Mouse (Mus musculus): ENCODE results near the gene Ankrd10.

The Ankrd10 gene

GRCm38 (mm10) chr8:11614126-11614835 is 21.3 kb downstream of the Ankrd10 start:
- in situ Hi-C loops (cut with MboI, MseI), result no loop called here

GRCm38 (mm10) chr8:11608848-11609247 is 26.7 kb downstream of the Ankrd10 start:
- in situ Hi-C loops (cut with MboI, MseI), result loop anchor here (5.0 kb wide), 1 partner anchor 687 kb away; no protein-coding TSS in a partner anchor

- in situ Hi-C loops (cut with MboI, MseI), result no loop called here
Measured at GRCm38 (mm10) chr8:11602006-11602680, 33.4 kb downstream of the Ankrd10 start.

GRCm38 (mm10) chr8:11600301-11600951 is 35.1 kb downstream of the Ankrd10 start:
- in situ Hi-C loops (cut with MboI, MseI), result no loop called here

GRCm38 (mm10) chr8:11593222-11593884 is 42.2 kb downstream of the Ankrd10 start:
- in situ Hi-C loops (cut with MboI, MseI), result no loop called here

- in situ Hi-C loops (cut with MboI, MseI), result no loop called here
Measured at GRCm38 (mm10) chr8:11592296-11592695, 43.3 kb downstream of the Ankrd10 start.

GRCm38 (mm10) chr8:11591837-11592236 is 43.7 kb downstream of the Ankrd10 start:
- in situ Hi-C loops (cut with MboI, MseI), result no loop called here

GRCm38 (mm10) chr8:11586374-11586745 is 49.2 kb downstream of the Ankrd10 start:
- in situ Hi-C loops (cut with MboI, MseI), result no loop called here

- in situ Hi-C loops (cut with MboI, MseI), result no loop called here
Measured at GRCm38 (mm10) chr8:11585513-11586373, 49.8 kb downstream of the Ankrd10 start.

GRCm38 (mm10) chr8:11575604-11576384 is 59.8 kb downstream of the Ankrd10 start:
- in situ Hi-C loops (cut with MboI, MseI), result no loop called here

- in situ Hi-C loops (cut with MboI, MseI), result loop anchor here (25.0 kb wide), 1 partner anchor 1613 kb away; no protein-coding TSS in a partner anchor
Measured at GRCm38 (mm10) chr8:11574911-11575603, 60.5 kb downstream of the Ankrd10 start.

GRCm38 (mm10) chr8:11572428-11572827 is 63.1 kb downstream of the Ankrd10 start:
- in situ Hi-C loops (cut with MboI, MseI), result loop anchor here (25.0 kb wide), 1 partner anchor 1610 kb away; no protein-coding TSS in a partner anchor

GRCm38 (mm10) chr8:11571950-11572349 is 63.6 kb downstream of the Ankrd10 start:
- in situ Hi-C loops (cut with MboI, MseI), result loop anchor here (25.0 kb wide), 1 partner anchor 1610 kb away; no protein-coding TSS in a partner anchor

GRCm38 (mm10) chr8:11570742-11571141 is 64.8 kb downstream of the Ankrd10 start:
- in situ Hi-C loops (cut with MboI, MseI), result loop anchor here (25.0 kb wide), 1 partner anchor 1608 kb away; no protein-coding TSS in a partner anchor

GRCm38 (mm10) chr8:11569260-11570097 is 66.1 kb downstream of the Ankrd10 start:
- in situ Hi-C loops (cut with MboI, MseI), result loop anchor here (25.0 kb wide), 1 partner anchor 1607 kb away; no protein-coding TSS in a partner anchor

- in situ Hi-C loops (cut with MboI, MseI), result loop anchor here (25.0 kb wide), 1 partner anchor 1606 kb away; no protein-coding TSS in a partner anchor
Measured at GRCm38 (mm10) chr8:11568193-11568592, 67.4 kb downstream of the Ankrd10 start.

- in situ Hi-C loops (cut with MboI, MseI), result loop anchor here (25.0 kb wide), 1 partner anchor 1602 kb away; no protein-coding TSS in a partner anchor
Measured at GRCm38 (mm10) chr8:11564721-11565120, 70.8 kb downstream of the Ankrd10 start.

GRCm38 (mm10) chr8:11564236-11564635 is 71.3 kb downstream of the Ankrd10 start:
- in situ Hi-C loops (cut with MboI, MseI), result loop anchor here (25.0 kb wide), 1 partner anchor 1602 kb away; no protein-coding TSS in a partner anchor

All from T-helper 1 cell (primary cell).